Mouse (Mus musculus) gastrocnemius, adult 8-10 months (tissue): ENCODE measurements around the gene Lrrtm4. TPM values are rescaled to one million over a fixed set of nuclear protein-coding genes. Genes with fewer than 3 reads are reported as not detected.

Source experiments
- DNase-seq, 2 experiments: peaks; one replicate each; pipeline ENCODE4 v3.0.0; 2022; ENCODE audit warnings: low spot score in 2 of 2
- total RNA-seq, 4 experiments: library from RNA; stranded (reverse); gene quantifications; 2 replicates each; pipeline ENCODE4 v1.2.4; 2022

Lrrtm4 gene
- total RNA-seq, 4 experiments from 2014 or later = not detected

- no peak for DNase-seq
Measured at GRCm38 (mm10) chr6:80328391-80328790, 309.7 kb downstream of the Lrrtm4 start.

DNA sequence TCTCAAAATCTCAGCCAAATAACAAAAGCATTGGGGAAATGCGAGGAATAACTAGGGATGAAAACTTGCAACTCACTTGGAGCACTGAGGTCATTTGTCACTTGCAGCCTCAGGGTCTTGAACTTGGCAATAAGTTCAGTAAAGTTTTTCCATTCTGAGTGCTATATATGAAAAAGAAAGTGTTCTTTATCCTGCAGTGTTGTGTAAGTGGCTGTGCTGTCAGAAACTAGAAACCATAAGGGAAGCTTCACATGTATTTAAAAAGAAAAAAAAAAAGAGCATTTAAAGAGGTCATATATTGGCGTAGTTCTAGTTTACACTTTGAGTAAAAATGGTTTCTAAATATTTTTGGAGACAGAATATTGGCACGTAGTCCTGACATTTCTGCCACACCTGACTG lies 313.1 kb downstream of the Lrrtm4 start:
- no peak for DNase-seq

DNA sequence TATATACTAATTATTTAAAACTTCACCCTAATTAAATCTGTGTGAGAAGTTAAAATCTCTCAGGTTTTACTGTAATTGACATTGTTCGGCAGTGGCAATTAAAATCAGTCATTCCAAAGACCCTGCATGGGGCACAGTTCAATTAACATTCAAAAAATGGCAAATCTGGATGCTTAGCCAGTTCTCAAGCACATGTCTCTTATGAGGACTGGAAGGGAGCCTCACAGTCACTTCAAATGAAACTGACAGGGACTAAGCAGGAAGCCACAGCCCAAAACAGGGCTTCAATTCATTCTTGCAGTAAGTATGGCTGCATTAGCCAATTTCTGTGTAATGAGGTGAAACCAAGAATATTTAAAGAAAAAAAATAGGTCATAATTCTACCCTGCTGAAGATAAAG lies 333.6 kb downstream of the Lrrtm4 start:
- DNase-seq = no peak

GRCm38 (mm10) chr6:80357092-80357491 lies 338.4 kb downstream of the Lrrtm4 start:
- DNase-seq = no peak

DNA sequence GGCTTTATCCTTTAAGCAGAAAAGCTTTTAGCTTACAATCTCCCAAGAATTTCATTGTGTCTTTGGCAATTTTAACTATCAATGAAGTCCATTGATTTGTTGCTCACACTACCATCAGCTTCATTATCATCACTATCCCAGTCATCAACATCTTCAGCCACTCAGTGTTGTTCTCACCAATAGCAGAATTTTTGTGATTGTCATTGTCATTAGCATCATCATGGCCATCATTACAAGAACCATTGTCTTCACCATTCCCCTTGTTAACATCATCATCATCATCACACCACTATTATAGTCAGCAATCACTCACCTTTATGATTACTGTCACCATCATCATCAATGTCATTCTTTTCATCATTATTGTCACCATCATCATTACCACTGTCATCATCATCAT lies 344.9 kb downstream of the Lrrtm4 start:
- DNase-seq = no peak

DNA sequence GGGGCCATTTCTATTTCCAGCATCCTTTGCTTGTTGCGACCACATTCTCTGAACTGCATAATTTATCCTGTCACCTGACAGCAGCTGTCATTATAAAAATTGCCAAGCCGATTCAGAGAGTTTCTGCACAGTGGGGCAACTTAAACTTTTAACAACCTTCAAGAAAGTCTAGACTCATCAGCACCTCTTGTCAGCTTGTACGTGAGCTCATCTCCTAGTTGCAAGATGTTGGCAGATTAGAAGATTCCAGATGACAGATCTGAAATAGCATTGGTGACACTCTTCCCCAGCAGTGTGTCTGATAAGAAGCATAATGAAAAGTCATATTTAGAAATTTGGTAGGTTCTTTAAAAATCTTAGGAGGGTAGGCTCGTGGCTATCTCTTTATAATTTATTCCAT lies 347.9 kb downstream of the Lrrtm4 start:
- DNase-seq = no peak

- DNase-seq = no peak
Measured at GRCm38 (mm10) chr6:80389571-80389970, 370.9 kb downstream of the Lrrtm4 start.

DNA sequence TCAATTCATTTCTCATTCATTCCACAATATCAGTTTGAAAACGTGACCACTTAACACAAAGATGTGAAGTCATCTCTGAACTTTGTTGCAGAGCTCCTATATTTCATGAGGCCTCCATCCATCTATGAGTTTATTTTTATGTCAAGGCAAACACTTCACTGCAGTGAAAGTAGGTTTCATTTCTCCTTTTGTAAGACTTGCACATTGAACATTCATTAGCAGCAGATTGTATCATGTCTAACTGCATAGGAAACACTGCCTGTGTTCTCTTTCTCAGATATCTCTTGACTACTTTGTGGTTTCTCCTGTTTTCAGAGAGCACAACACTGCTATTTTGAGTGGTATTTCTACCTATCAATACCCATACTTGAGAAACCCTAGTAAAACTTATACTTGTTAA lies 388.1 kb downstream of the Lrrtm4 start:
- DNase-seq = no peak

GRCm38 (mm10) chr6:80440135-80440534 lies 421.5 kb downstream of the Lrrtm4 start:
- DNase-seq = no peak

DNA sequence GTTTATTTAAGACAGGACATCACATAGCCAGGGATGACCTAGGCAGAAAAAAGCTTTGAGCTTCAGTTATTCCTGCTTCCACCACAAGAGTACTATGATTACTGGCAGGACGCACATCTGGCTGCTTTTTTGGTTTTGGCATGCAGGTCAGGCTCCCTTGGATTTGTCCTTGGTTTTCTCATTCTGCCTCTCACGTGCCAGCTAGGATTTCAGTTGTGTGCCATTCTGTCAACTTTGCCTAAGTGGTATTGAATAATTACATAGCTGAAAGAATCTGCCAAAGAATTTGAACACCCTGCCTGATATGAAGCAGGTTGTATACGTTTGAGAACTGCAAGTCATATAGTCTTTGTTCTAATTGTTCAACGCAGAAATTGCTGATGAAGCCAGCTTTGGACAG lies 451.9 kb downstream of the Lrrtm4 start:
- no peak for DNase-seq

- no peak for DNase-seq
Measured at GRCm38 (mm10) chr6:80476153-80476552, 457.5 kb downstream of the Lrrtm4 start.

GRCm38 (mm10) chr6:80545017-80545416 lies 526.3 kb downstream of the Lrrtm4 start:
- no peak for DNase-seq

DNA sequence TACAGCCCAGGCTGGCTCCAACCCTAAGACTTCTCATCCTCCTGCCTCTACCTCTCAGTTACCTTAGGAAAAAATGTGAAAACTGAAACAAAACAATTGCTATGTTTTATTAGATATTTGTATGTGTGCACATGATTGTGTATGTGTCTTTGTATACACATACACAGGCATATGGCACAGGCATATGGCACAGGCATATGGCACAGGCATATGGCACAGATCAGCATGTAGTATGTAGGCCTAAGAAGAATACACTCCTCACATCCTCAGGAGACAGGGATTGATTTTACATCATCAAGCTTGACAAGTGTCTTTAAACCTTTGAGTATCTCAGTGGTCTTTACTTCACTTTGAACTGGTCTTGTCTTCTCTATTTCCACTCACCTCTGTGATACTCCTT lies 531.2 kb downstream of the Lrrtm4 start:
- DNase-seq = no peak

DNA sequence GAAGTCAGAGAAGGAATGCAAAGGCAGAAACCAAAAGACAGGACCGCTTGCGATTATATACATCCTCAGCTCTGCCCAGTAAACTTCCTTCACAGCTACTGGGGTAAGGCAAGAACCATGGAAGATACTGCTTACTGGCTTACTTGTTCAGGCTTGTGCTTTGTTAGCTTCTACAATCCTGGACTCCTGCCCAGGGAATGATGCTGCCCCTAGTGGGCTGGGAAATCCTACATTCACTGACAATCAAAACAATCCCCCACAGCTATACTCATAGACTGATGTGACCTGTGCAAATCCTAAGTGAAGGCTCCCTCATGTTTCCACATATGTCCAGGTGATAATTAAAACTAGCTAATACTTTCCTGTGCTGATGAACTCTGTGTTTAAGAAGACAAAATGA lies 534.7 kb downstream of the Lrrtm4 start:
- no peak for DNase-seq

DNA sequence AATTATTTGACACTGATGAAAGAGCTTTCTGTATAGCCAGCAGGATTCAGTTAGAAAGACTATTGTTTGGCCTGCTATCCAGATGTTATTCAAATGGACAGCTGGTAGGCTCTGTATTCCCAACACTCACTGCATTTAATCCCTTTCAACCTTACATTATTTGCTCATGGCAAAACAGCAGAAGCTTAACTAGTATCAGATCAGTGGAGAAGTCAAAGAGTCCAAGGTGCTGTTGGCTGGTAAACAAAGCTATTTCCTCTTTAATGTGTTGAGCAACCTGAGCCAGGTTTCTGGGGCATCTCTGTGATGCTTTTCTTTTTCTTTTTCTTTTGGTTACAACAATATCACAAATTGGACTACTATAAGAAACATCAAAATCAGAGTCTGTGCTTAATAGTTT lies 536.3 kb downstream of the Lrrtm4 start:
- no peak for DNase-seq

GRCm38 (mm10) chr6:80577227-80577626 lies 558.5 kb downstream of the Lrrtm4 start:
- DNase-seq = no peak

GRCm38 (mm10) chr6:80582225-80582624 lies 563.5 kb downstream of the Lrrtm4 start:
- DNase-seq = no peak

- DNase-seq = no peak
Measured at GRCm38 (mm10) chr6:80589776-80590175, 571.1 kb downstream of the Lrrtm4 start.

DNA sequence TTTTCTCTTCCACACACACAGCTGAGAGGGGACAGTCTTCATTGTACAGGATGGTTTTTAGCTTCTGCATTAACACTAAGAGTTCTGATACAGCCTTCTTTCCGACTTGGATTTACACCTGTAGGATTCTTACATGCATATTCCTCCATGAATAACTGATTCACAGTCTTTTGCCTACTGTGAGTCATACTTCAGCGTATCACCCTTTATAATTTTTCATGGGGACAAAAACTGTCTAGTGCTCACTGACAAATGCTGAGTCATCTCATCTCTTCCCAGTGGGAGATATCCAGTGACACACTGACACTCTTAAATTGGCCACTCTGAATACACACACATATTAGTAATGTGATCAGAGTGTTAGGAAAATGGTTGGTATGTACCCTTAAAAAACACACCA lies 600.8 kb downstream of the Lrrtm4 start:
- DNase-seq = no peak

DNA sequence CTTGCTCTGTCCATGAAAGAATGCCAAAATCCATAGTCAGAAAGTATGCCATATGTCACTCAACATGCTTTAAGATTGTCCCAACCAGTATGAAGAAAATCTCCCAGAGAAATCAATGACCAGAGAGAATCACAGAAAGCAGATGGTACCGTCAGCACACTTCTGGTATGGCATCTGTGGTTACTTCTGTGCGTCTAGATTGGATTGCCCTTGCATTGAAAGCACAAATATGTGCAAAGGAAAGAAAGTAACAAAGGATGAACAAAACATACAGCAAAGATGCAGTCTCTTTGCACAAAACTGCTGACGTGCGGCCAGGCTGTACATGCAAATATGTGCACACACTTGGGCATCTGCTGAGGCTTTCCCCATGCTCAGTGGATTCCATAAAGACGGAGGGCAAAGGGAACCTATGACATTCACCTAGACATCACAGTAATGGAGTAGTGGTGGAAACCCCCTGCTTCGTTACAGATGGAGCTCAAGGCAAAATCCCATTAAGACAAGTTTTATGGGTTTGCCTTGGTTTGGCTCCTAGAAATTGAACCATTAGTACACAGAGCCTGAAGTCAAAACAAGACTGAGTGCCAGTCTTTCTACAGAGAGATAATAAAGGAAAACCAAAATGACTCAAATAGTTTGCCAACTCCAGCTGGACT lies 604.1 kb downstream of the Lrrtm4 start:
- no peak for DNase-seq

GRCm38 (mm10) chr6:80625509-80625908 lies 606.8 kb downstream of the Lrrtm4 start:
- DNase-seq = no peak

- DNase-seq = no peak
Measured at GRCm38 (mm10) chr6:80662729-80663128, 644.1 kb downstream of the Lrrtm4 start.

- no peak for DNase-seq
Measured at GRCm38 (mm10) chr6:80664039-80664438, 645.4 kb downstream of the Lrrtm4 start.

GRCm38 (mm10) chr6:80704183-80704582 lies 685.5 kb downstream of the Lrrtm4 start:
- no peak for DNase-seq
